Mouse (Mus musculus) c-Kit-positive CD71-positive TER-119-negative erythroid progenitor cells, embryonic 14.5 days (primary cell): ENCODE measurements around the gene 5330417C22Rik.
"Not testable (repeated sequence)": the region's sequence is repeated elsewhere in the genome, so short reads cannot be mapped to it uniquely, and the experiment has no call there.

Experiments used
- DNase-seq: peaks from one replicate; pipeline ENCODE4 v3.0.0-alpha.2; 2013; ENCODE audit warnings: low read depth

The 5330417C22Rik gene

DNA sequence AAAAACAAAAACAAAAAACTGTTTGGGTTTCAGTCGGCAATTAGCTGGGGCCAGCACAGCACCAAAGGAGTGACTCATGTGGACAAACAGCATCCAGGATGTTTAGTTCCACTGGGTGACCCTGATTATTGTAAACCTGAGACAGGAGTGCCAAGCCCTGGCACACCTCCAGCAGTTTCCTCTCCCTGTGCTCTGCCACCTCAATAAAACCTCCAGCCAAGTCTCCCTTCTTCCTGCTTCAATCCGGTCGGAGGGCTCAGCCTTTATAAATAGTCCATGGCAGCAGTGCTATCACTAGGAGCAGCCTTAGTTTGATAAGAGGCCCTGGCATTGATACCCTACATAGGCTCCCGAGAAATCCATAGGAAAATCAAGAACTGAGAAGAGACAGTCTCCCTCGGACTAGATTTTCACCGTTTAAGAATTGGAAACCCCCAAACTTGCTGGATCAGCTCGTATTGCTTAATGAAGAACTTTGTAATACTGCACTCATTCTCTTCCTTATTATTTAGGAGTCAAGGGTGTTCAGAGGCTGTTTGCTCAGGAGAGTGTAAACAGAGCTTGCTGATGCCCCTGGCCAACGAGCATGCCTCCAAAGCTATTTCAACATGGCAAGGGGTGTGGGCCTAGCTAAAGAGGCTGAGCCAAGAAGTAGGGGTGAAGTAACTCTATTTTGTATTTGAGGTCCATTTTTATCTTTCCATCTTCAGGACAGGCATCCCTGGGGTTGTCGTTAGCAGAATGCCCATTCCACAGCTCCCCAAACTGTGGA, 3.0 kb downstream of the 5330417C22Rik start:
- DNase-seq, result no peak

DNA sequence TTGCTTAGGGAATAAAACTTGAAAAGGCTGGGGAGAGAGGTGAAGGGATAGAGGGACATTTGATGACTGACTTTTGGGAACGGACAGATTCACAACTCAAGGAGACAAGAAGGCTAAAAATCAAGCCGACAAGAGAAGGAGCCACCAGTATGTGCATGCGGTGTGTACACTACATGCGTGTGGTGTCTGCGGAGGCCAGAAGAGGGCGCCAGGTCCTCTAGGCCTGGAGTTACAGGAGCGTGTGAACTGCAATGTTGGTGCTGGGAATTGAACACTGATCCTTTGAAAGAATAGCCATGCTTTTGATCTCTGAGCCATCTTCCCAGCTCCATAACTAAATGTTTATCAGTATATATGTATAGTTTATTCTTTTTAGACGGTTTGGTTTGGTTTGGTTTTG, 7.8 kb downstream of the 5330417C22Rik start:
- DNase-seq, result no peak

DNA sequence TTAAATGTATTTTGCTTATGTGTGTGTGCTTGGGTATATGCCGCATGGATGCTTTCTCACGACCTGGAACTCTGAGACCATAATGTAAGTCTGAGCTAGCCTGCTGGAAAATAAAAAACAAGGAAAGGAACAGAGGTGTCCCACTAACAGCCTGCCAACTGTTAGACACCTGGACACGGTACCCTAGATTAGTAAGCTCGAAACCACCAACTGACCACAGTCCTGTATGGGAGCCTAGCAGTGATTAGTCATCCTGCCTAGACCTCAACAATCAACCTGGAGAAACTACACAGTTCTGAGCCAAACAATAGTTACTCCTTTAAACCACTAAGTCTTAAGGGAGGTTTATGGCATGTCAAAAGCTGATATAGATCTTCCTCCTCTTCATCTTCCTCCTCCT, 12.9 kb downstream of the 5330417C22Rik start:
- no peak for DNase-seq

DNA sequence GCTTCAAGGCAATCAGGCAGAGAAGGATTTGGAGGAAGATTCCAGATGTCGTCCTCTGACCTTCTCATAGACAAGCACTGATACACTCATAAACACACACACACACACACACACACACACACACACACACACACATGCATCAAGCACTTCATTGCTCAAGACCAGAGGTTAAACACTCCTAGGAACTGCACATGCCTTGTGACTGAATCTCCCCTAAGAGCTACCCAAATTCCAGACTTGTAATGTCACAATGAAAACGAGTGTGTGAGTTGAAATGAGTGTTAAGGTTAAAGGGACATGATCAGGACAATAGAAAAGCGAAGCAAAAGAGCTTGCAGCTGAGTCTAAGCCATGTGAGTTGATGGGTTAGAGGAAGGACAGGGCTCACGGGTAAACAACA, 18.1 kb downstream of the 5330417C22Rik start:
- no peak for DNase-seq

DNA sequence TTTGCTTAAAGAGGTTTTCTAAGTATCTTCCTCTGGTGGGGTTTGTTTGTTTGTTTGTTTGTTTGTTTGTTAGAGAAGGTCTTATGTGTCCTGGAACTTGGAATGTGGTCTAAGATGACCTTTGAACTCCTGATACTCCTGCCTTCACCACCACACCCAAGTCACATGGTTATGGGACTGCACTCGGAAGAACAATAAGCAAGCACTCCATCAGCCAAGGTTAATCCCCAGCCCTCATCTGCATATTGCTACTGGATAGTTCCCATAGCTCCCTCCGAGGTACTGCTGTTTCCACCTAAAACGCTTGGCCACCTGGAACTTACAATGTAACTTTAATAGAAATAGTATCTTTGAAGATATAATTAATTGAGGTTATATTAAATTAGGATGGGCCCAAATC, 22.9 kb downstream of the 5330417C22Rik start:
- DNase-seq, result no peak

DNA sequence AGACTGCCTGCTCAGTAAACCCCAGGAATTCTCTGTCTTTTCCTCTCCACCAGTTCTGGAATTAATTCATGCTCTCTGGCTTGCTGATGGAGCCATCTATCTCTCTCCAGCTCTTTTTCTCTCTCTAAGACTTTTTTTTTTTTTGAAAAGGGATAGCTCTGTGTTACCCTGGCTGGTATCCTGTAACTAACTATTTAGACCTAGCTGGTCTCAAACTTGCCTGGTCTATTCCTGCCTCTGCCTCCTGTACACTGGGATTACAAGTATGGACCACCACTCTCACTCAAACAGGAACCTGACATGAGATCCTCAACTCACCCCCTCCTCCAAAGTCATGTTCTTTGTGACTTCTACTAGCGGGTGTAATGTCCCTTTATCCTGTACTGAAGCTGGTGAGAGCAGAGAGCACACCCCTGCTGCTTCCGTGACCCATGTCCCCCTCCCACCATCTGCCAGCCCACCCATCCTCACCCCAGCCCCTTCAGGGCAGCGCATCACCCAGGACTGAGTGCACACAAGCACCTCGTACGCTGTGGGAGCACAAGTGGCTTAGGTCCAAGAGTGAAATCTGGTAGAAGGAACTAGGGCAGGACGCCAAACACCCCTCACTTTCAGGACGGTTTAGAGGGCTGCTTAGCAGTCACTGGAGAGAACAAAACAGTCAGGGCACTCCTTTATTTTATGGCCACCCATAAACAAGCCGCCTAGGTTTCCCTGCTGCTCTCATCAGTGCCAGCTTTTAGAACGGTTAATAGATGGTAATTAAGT, 25.4 kb downstream of the 5330417C22Rik start:
- no peak for DNase-seq

DNA sequence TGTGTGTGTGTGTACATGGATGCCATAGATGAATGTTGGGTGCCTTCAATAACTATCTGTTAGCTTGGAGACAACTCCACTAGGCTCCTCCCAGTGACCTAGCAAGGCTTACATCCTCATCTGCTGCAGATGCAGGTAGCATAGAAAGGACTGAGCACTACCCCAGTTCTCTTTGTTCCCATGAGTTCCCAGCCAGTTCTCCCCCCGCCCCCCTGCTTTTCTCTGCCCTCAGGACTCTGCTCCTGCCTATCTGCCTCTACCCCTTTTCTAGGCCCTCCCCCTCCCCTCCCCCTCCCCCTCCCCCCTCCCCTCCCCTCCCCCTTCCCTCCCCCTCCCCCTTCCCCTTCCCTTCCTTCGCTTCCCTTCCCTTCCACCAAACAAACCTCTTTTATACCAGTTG, 26.2 kb downstream of the 5330417C22Rik start:
- no peak for DNase-seq

DNA sequence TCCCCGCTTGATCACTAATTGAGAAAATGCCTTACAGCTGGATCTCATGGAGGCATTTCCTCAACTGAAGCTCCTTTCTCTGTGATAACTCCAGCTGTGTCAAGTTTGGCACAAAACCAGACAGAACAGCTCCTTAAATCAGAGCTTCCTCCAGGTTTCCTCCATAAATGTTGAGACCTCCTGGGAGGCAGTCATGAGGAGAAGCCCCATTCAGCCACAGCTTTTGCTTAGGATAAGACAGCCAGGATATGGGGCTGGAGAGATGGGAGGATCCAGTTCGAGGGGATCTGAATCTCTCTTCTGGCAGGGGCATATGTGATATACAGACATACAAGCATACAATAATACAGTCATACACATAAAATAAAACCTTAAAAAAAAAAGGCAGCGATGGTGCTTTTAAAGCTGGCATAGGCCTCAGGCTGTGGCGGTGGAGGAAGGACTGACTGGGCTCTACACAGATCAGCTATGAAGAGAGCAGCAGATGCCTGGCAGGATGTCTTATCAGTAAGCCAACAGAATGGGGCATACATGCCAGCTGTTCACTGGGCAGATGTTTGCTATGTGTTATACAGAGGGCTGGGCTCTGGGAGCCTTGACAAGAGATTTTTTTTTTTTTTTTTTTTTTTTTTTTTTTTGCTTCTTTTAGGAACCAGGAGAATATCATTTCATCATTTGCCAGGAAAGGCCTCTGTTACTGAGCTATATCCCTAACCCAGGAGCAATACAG, 27.4 kb downstream of the 5330417C22Rik start:
- peak; percentile 14 for DNase-seq

DNA sequence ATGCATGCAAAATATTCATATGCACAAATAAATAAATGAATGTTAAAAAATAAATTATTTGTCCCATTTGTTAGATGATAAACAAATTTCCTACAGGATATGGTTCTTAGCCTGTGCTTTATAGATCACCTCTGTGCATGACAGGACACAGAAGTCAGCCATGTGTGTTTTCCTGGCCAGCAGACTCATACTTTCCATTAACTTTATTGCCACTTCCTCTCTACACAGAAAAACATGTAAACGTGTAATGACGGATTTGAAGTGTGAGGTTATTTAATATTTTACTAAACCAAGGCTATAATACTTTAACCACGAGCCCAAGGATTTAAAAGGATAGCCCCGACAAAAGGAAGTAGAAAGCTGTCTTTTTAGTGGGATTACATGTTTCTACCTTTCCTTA, 32.4 kb downstream of the 5330417C22Rik start:
- no peak for DNase-seq

DNA sequence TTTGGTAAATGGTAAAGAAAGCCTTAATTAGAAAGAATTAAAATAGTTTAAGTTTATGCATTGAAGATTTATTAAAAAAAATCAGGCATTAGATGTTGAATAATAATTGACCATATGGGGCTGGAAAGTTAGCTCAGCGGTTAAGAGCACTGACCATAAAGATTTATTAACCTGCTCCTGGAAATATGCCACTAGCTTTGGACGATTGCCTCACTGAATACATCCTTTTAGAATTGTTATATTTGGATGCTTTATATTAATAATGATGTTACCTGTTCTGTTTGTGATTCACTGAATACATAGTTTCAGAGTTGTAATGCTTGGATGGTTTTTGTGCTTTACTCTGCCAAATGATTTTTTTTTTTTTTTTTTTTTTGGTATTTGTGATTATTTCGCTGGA, 34.9 kb downstream of the 5330417C22Rik start:
- not testable (repeated sequence) for DNase-seq

DNA sequence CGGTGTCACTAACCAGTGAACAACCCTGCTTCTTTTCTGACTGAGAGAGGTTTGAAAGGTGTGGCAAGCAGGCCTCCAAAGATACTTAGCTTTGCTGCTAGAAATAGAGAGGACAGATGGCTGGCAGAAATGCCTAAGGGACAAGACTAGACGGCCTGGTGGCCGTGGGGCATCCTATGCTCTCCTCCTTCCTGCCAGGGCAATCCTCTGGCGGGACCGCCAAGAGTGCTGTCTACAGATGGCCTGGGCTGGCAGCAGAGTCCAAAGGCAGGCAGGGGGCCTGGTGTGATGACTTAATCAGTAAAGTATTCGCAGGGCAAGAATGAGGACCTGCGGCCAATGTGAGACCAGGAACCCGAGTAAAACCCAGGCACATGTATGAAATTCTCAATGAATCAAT, 36.5 kb downstream of the 5330417C22Rik start:
- no peak for DNase-seq

DNA sequence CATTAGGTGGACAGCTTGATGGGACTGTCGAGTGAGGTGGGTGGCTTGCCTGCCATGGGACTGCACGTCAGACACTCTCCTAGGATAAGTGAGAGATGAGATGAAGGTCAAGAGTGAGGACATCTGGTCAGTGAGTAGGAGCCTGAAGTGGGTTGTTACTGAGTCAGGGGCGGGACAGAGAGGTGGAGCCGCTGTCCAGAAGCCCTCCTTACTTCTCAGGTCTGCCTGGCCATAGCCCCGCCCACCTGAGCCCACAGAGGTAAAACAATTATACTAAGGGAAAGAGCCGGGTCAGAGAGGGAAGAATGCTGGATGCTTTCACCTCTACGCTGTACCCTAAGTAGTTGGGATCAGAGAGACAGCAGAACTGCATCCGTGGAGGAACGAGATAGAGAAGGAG, 38.7 kb downstream of the 5330417C22Rik start:
- no peak for DNase-seq

DNA sequence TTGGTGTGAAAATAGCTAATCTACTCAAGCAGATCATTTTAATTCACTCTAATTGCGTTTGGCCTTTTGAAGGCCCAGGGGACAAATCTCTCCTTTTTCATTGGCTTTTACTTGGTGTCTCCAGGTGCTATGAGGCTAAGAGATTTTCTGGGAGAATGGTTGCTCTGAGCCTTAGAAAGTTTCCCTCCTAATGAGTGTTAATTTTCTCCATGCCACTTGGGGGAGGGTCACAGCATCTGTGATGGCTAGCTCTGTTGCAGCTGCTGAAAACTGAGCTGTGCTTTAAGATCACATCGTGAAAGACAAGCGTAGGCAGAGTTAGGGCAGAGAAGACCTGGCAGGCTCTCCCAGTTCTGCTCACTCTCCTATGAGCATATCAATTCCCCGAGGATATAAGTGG, 40.9 kb downstream of the 5330417C22Rik start:
- no peak for DNase-seq

DNA sequence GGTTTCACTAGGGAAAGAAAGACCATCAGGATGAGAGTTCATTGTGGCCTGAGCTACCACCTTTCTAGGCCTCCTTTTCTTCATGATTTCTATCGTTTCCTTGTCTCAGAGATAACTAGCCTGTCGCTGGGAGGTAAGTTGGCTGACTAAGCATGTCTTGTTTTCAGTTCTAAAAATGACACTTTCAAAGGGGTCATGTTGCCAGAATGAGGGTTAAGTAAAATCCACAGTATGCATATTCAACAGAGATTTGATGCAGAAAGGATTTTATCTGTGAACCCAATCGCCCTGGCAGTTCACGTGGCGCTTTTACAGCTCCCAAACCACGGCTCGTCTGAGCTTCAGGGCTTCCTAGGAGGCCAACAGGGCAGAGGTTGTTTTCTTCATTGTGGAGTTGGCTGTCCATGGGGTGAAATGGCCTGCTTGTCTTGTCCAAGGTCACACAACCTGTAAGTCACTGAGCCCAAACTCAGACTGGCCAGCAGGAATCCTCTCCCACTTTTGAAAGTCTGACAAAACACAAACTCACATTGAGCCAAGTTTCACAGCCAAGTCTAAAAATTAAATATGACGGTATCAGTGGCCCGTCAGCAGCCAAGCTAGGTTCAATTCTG, 41.4 kb downstream of the 5330417C22Rik start:
- DNase-seq, result no peak

DNA sequence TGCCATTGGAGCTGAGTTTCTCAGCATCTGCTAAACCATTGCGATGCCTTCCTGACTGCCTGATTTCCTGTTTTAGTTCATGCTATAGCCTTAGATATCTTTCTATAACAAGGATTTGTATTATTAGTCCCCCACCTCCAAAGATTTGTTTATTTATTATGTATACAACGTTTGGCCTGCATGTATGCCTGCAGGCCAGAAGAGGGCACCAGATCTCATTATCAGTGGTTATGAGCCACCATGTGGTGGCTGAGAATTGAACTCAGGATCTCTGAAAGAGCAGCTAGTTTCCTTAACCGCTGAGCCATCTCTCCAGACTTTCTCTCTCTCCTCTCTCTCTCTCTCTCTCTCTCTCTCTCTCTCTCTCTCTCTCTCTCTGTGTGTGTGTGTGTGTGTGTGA, 46.4 kb downstream of the 5330417C22Rik start:
- no peak for DNase-seq

DNA sequence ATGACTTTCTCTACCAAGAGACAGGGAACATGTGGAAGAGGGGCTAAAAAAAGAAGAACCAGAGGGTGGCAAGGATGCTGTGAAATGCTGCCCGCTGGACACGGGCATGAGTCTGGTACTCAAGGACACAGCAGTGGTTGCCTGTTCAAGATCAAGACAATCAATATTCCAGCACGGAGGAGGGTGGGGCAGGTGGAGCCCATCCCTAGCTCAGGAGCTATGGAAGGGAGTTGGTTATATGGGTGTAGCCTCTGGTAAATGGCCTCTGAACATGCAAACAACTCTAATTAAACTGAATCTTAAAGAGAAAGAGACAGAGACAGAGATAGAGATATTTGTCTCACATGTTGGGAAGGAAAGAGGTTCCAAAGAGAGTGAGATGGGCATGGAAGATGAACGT, 51.6 kb downstream of the 5330417C22Rik start:
- no peak for DNase-seq

DNA sequence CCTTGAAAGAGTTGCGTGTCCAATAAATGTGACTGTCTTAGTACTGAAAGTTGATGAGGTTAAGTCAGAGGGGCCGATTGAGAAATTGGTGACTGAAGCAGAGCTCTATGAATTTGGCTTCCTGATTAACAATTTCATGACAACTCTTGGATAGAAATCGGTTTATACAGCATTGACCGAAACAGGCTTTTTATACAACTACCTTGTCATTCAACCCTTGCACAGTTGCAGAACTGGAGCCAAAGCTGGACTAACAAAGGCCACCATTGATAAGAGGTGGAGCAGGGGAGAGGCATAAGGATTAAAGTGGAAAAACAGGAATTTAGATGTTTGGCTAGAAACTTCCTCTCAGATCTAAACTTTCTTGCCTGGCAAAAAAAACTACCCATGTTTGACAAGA, 57.5 kb downstream of the 5330417C22Rik start:
- no peak for DNase-seq

DNA sequence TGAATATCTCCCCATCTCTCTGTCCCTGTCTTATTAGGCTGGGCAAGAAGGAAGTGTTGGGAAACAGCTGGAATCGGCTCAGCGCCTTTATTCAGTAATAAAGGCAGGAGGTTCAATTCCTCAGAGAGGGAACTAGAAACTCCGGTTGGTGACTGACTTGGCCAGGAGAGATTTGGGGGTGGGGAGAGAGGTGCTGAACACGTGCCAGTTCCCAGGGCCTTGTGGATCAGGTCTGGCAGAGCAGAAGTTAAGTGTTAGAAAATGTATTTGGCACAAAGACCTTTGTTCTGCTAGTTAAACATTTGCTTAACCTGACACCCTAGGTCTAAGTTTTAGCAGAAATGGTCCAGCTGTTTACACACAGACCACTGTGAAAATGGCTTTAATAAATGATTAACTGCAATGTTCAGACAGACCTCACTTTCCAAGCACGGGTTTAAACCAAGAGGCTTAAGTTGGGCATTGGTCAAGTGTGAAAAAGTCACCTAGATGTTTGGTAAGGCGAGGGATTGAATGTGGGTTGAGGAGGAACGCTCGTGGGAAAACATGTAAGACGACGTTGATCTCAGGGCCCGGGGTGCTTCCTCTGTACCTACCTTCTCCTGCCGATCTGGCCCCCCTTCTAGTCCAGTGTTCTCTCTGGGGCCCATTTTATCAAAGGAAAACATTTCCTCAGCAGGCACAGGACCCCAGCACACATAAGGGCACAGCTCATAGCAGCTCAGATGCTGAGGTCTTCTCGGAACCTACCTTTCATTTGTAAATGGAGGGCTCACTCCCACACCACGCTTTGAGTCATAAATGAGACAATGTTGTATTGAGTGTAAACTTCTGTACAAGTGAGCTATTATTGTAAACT, 59.3 kb downstream of the 5330417C22Rik start:
- DNase-seq, result no peak

DNA sequence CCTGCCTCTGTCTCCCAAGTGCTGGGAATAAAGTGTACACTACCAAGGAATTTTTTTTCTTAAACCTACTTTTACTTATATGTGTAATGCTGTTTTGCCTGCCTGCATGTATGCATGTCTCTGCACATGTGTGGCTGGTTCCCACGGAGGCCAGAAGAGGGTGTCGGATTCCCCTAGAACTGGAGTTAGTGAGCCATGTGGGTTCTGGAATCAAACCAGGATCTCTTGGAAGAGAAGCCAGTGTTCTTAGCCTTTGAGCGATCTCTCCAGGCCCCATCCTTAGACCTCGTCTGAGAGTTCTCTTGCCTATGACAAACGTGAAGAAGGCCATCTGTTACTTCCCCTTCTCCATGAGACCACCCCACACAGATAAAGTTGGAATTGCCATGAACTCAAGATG, 60.8 kb downstream of the 5330417C22Rik start:
- DNase-seq, result no peak

DNA sequence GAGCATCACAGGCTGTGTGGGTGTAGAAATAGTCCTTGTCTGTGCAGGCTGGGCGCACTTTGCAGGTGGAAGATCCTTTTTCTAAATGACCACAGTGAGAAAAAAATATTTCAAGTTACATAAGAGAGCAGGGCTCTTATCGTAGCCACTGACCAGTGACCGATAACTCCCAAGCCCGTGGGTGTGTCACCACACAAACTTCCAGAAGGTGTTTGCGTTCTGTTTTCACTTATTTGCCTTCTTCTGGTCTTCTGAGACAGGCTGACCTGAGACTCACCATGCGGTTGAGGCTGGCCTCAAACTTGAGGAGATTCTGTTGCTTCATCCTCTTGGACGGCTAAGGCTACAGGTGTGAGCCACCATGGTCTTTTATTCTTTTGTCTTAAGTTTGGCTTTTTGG, 61.4 kb downstream of the 5330417C22Rik start:
- DNase-seq, result no peak

DNA sequence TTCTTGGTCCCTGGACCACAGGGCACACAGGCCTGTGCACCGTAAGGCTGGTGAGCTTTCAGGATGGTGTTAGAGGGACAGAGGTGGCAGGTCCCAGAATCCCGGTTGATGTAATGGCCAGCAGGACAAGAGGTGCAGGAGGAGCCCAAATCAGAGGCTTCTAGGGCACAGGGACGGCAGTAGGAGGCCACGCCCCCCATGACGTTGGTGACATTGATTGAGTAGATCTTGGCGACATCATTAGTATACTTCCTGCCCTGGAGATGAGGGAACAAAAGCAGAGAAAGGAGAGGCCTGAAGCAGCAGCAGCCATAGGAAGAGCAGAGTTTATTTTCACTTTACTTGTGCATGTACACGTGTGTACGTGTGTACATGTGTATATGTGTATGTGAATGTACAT, 68.6 kb downstream of the 5330417C22Rik start:
- DNase-seq, result no peak

DNA sequence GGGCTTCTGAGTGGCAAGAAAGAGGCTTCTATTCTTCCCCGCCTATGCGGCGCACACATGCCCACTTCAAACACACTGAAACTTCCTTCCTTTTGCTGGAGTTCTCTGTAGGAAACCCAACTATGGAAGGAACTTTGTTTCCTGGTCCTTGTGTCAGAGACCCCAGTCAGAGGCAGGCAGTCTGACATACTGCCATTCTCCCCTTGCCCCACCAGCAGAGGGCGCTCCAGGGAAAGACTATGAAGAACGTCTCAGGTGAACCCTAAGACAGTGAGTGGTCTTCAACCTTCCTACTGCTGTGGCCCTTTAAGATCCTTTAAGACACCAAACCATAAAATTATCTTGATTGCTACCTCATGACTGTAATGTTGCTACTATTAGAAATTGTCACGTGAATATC, 69.9 kb downstream of the 5330417C22Rik start:
- peak; percentile 32 for DNase-seq
